Mouse (Mus musculus) CH12.LX (cell line): Measurements from ENCODE around the gene Mxd4. TPM values are rescaled to one million over a fixed set of nuclear protein-coding genes. Genes with fewer than 3 reads are reported as not detected.

Experiments
- DNase-seq: peaks from one replicate; pipeline ENCODE4 v3.0.0-alpha.2; 2013; ENCODE audit errors: extremely low read depth
- H3K27ac ChIP-seq: 2 replicates; pipeline ENCODE4 v1.5.1; 2012; ENCODE audit warnings: low read depth, mild to moderate bottlenecking, control low read depth, moderate library complexity; ENCODE audit not compliant: insufficient read depth
- H3K27me3 ChIP-seq: replicated peaks from 2 replicates; pipeline ENCODE3; 2012; ENCODE audit warnings: inconsistent platforms
- H3K36me3 ChIP-seq, 2 experiments: replicated peaks in 1 of 2; 2 replicates each; pipeline versions ENCODE3 to v1.6.1; 2012; ENCODE audit warnings: inconsistent platforms in 1 of 2, low read length in 1 of 2, mild to moderate bottlenecking in 1 of 2, mixed read lengths in 1 of 2, moderate library complexity in 1 of 2; ENCODE audit not compliant: control insufficient read depth in 1 of 2, insufficient read depth in 1 of 2
- H3K4me1 ChIP-seq, 2 experiments: 2 replicates each; pipeline ENCODE4 v1.6.1; 2012; ENCODE audit warnings: inconsistent platforms in 1 of 2, moderate library complexity in 1 of 2; ENCODE audit not compliant: insufficient read depth in 2 of 2, control insufficient read depth in 1 of 2
- H3K4me2 ChIP-seq: 2 replicates; pipeline ENCODE4 v1.6.1; 2012; ENCODE audit warnings: low read depth, mild to moderate bottlenecking, control low read depth; ENCODE audit not compliant: poor library complexity, insufficient read depth, severe bottlenecking
- H3K4me3 ChIP-seq, 3 experiments: fragments of 150-350 bp in 1 of 3; sonication (generic) in 1 of 3; replicated peaks in 1 of 3; 2 replicates each; pipeline versions ENCODE3 to v1.5.1; 2011 to 2012; ENCODE audit warnings: low read depth in 2 of 3, low read length in 2 of 3, mild to moderate bottlenecking in 2 of 3, moderate library complexity in 2 of 3, control low read depth in 1 of 3, improper control_type of control experiment in 1 of 3, inconsistent platforms in 1 of 3, mixed read lengths in 1 of 3; ENCODE audit not compliant: poor library complexity in 1 of 3
- H3K79me2 ChIP-seq: replicated peaks from 2 replicates; pipeline ENCODE4 v1.6.1; 2012; ENCODE audit warnings: mild to moderate bottlenecking, moderate library complexity; ENCODE audit not compliant: control insufficient read depth, poor library complexity, insufficient read depth, severe bottlenecking; ENCODE audit errors: extremely low read depth
- H3K9ac ChIP-seq: 2 replicates; pipeline ENCODE4 v1.6.1; 2012; ENCODE audit warnings: low read depth, mild to moderate bottlenecking, control low read depth, moderate library complexity; ENCODE audit not compliant: insufficient read depth
- H3K9me3 ChIP-seq: replicated peaks from 2 replicates; pipeline ENCODE3; 2012; ENCODE audit warnings: low read length, inconsistent platforms, mixed read lengths
- BHLHE40 ChIP-seq: IDR thresholded peaks from 2 replicates; pipeline ENCODE4 v1.6.1; 2011; ENCODE audit warnings: mild to moderate bottlenecking, low read depth, low read length, improper control_type of control experiment
- CHD2 ChIP-seq: IDR thresholded peaks from 2 replicates; pipeline ENCODE4 v1.6.1; 2011; ENCODE audit warnings: low read length, improper control_type of control experiment
- CTCF ChIP-seq, 2 experiments: IDR thresholded peaks in 1 of 2; conservative IDR thresholded peaks in 1 of 2; 2 replicates each; pipeline ENCODE4 v1.5.1; 2011 to 2012; ENCODE audit warnings: low read depth in 2 of 2, low read length in 2 of 2, improper control_type of control experiment in 1 of 2, inconsistent platforms in 1 of 2, mild to moderate bottlenecking in 1 of 2, moderate library complexity in 1 of 2
- E2F4 ChIP-seq: IDR thresholded peaks from 2 replicates; pipeline ENCODE4 v1.6.1; 2011; ENCODE audit warnings: low read depth, low read length, improper control_type of control experiment; ENCODE audit not compliant: insufficient replicate concordance
- ELF1 ChIP-seq: IDR thresholded peaks from 2 replicates; pipeline ENCODE4 v1.6.1; 2014; ENCODE audit warnings: low read depth, mild to moderate bottlenecking, inconsistent platforms, low read length, improper control_type of control experiment
- ETS1 ChIP-seq: conservative IDR thresholded peaks from 2 replicates; pipeline ENCODE4 v1.6.1; 2012; ENCODE audit warnings: low read depth, mild to moderate bottlenecking, inconsistent platforms, low read length, improper control_type of control experiment, moderate library complexity
- HCFC1 ChIP-seq: IDR thresholded peaks from 2 replicates; pipeline ENCODE4 v1.6.1; 2012; ENCODE audit warnings: low read depth, mild to moderate bottlenecking, inconsistent platforms, low read length, improper control_type of control experiment
- IRF4 ChIP-seq: IDR thresholded peaks from 2 replicates; pipeline ENCODE4 v1.6.1; 2014; ENCODE audit warnings: low read depth, mild to moderate bottlenecking, inconsistent platforms, low read length, improper control_type of control experiment
- JUN ChIP-seq: IDR thresholded peaks from 2 replicates; pipeline ENCODE4 v1.6.1; 2011; ENCODE audit warnings: low read depth, mild to moderate bottlenecking, low read length, improper control_type of control experiment, moderate library complexity; ENCODE audit not compliant: insufficient read depth
- JUND ChIP-seq: conservative IDR thresholded peaks from 2 replicates; pipeline ENCODE4 v1.6.1; 2011; ENCODE audit warnings: low read depth, low read length, improper control_type of control experiment
- KAT2A ChIP-seq: IDR thresholded peaks from 2 replicates; pipeline ENCODE4 v1.6.1; 2012; ENCODE audit warnings: low read length, improper control_type of control experiment, inconsistent platforms; ENCODE audit not compliant: insufficient replicate concordance
- MAFK ChIP-seq: IDR thresholded peaks from 2 replicates; pipeline ENCODE4 v1.6.1; 2011; ENCODE audit warnings: low read length, improper control_type of control experiment; ENCODE audit not compliant: insufficient replicate concordance
- MAX ChIP-seq: IDR thresholded peaks from 2 replicates; pipeline ENCODE4 v1.6.1; 2011; ENCODE audit warnings: low read length, improper control_type of control experiment
- MAZ ChIP-seq: IDR thresholded peaks from 2 replicates; pipeline ENCODE4 v1.6.1; 2012; ENCODE audit warnings: low read depth, mild to moderate bottlenecking, inconsistent platforms, low read length, improper control_type of control experiment, moderate library complexity
- NELFE ChIP-seq: IDR thresholded peaks from 2 replicates; pipeline ENCODE4 v1.6.1; 2011; ENCODE audit warnings: low read depth, low read length, improper control_type of control experiment
- NRF1 ChIP-seq: IDR thresholded peaks from 2 replicates; pipeline ENCODE4 v1.6.1; 2014; ENCODE audit warnings: low read depth, mild to moderate bottlenecking, inconsistent platforms, low read length, improper control_type of control experiment, moderate library complexity
- PAX5 ChIP-seq: IDR thresholded peaks from 2 replicates; pipeline ENCODE4 v1.6.1; 2012; ENCODE audit warnings: low read length, inconsistent platforms, mixed read lengths
- POLR2A ChIP-seq: IDR thresholded peaks from 2 replicates; pipeline ENCODE4 v1.6.1; 2011; ENCODE audit warnings: low read depth, mild to moderate bottlenecking, improper control_type of control experiment, low read length
- POLR2AphosphoS2 ChIP-seq: IDR thresholded peaks from 2 replicates; pipeline ENCODE4 v1.6.1; 2011; ENCODE audit warnings: low read depth, low read length, improper control_type of control experiment
- RAD21 ChIP-seq: IDR thresholded peaks from 2 replicates; pipeline ENCODE4 v1.6.1; 2011; ENCODE audit warnings: low read depth, mild to moderate bottlenecking, low read length, improper control_type of control experiment, moderate library complexity
- SMC3 ChIP-seq: IDR thresholded peaks from 2 replicates; pipeline ENCODE4 v1.6.1; 2011; ENCODE audit warnings: low read depth, low read length, improper control_type of control experiment
- TBP ChIP-seq: conservative IDR thresholded peaks from 2 replicates; pipeline ENCODE4 v1.6.1; 2011; ENCODE audit warnings: low read depth, low read length, improper control_type of control experiment
- ZC3H11A ChIP-seq: IDR thresholded peaks from 2 replicates; pipeline ENCODE4 v1.6.1; 2012; ENCODE audit warnings: low read depth, mild to moderate bottlenecking, inconsistent platforms, low read length, improper control_type of control experiment
- ZKSCAN1 ChIP-seq: IDR thresholded peaks from 2 replicates; pipeline ENCODE4 v1.6.1; 2012; ENCODE audit warnings: low read depth, inconsistent platforms, low read length, improper control_type of control experiment, borderline replicate concordance
- ZMIZ1 ChIP-seq: IDR thresholded peaks from 2 replicates; pipeline ENCODE4 v1.6.1; 2012; ENCODE audit warnings: low read depth, mild to moderate bottlenecking, inconsistent platforms, low read length, improper control_type of control experiment
- ZNF384 ChIP-seq: IDR thresholded peaks from 2 replicates; pipeline ENCODE4 v1.6.1; 2012; ENCODE audit warnings: low read depth, low read length, improper control_type of control experiment, inconsistent platforms
- dilution Hi-C: fragments of 300-500 bp; cut with MboI; formaldehyde crosslinking; loops from 2 replicates; pipeline ENCODE4 v1.14.3; 2020; ENCODE audit warnings: low sequenced_read_pairs; ENCODE audit not compliant: extremely low pct_unique_long_range_greater_than_20kb, extremely low pct_ligation_motif_present
- in situ Hi-C: fragments of 300-500 bp; cut with MboI; formaldehyde crosslinking; loops from 3 replicates; pipeline ENCODE4 v1.14.3; 2019; ENCODE audit warnings: low sequenced_read_pairs, low pct_ligation_motif_present, low pct_unique_long_range_greater_than_20kb, mixed read lengths
- polyA plus RNA-seq: library from polyadenylated mRNA; unstranded; fragments of >175 nt; gene quantifications from 2 replicates; pipeline ENCODE4 v1.2.1, GENCODE M21; 2012; ENCODE audit warnings: low read depth; ENCODE audit not compliant: insufficient read length
- total RNA-seq, 2 experiments: library from RNA; depleted of rRNA; stranded (reverse); fragments of 300-350 nt in 1 of 2; fragments of >200 nt in 1 of 2; gene quantifications; 2 replicates each; pipeline ENCODE4 v1.2.3; 2012 to 2014

The Mxd4 gene
- total and polyA plus RNA-seq, 3 experiments = 4.8 to 6.2 (median 6.0) TPM

DNA sequence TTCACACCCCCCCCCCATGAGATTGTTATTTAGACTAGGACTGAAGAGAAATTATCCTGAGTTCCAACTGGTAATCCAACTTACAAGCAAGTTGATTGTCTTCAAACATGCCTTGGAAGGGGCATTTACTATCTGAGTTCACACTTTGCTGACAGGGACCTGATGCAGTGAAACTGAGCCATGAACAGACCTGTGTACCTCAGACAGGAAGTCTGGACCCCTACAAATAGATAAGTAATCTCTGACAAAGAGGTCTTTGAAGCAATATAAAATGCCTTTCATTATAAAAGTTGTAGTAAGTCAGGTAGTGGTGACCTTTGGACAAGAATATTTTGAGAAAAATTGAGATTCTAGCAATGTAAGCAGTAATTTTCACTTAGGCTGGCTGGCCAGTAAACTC is 39.0 kb downstream of the Mxd4 start:
- Histone ChIP-seq H3K27ac (no peak overlapping the region), H3K4me1 (no peaks in the 10 kb centered on the region), H3K36me3 (peaks cover 2 to 5% of the 10 kb centered on the region in 2 experiments), H3K27me3 (no peaks in the 10 kb centered on the region), H3K9me3 (no peaks in the 10 kb centered on the region), H3K4me3 (no peak overlapping the region)
- dilution Hi-C loops = no loop called here
- DNase-seq = no peak
- no peak for TF ChIP-seq MAFK
- no peak for TF ChIP-seq HCFC1
- no peak for TF ChIP-seq ZMIZ1
- TF ChIP-seq ZC3H11A = no peak
- TF ChIP-seq IRF4 = no peak
- TF ChIP-seq MAX = no peak
- TF ChIP-seq POLR2AphosphoS2 = no peak
- TF ChIP-seq POLR2A = no peak
- TF ChIP-seq CHD2 = no peak
- TF ChIP-seq, all 38 proteins: peak for 0
- in situ Hi-C loops = no loop called here
- no peak overlapping the region for H3K4me2 ChIP-seq
- no peaks in the 10 kb centered on the region for H3K79me2 ChIP-seq
- no peak overlapping the region for H3K9ac ChIP-seq

DNA sequence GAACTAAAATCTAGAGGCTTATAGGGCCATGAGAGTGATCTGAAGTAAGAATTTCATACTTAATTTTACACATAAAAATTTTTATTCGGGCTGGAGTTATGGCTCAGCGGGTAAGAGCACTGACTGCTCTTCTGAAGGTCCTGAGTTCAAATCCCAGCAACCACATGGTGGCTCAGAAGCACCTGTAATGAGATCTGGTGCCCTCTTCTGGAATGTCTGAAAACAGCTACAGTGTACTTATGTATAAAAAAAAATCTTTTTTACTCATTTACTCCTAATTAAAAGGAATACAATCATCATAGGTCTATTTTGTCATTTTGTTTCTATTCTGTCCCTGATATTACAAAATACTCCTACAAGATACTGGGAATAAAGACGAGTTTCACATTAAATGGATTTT is 40.0 kb downstream of the Mxd4 start:
- Histone ChIP-seq H3K27ac (no peak overlapping the region), H3K9me3 (no peaks in the 10 kb centered on the region), H3K4me2 (no peak overlapping the region), H3K36me3 (no peaks in the 10 kb centered on the region), H3K27me3 (no peaks in the 10 kb centered on the region), H3K9ac (no peak overlapping the region), H3K4me1 (no peaks in the 10 kb centered on the region), H3K79me2 (no peaks in the 10 kb centered on the region), H3K4me3 (no peak overlapping the region)
- dilution Hi-C loops (no loop called here), in situ Hi-C loops (no loop called here)
- peak in 1 of 2 experiments; percentile 27; a peak in 2 of 4 replicates for TF ChIP-seq CTCF (conservative IDR thresholded peaks at IDR 0.05 in 1 of 2, IDR thresholded peaks at IDR 0.05 in 1 of 2; ENCODE audit: low read depth in 2 of 2, low read length in 2 of 2)
- TF ChIP-seq ZNF384 = no peak
- TF ChIP-seq JUN = no peak
- DNase-seq = no peak

DNA sequence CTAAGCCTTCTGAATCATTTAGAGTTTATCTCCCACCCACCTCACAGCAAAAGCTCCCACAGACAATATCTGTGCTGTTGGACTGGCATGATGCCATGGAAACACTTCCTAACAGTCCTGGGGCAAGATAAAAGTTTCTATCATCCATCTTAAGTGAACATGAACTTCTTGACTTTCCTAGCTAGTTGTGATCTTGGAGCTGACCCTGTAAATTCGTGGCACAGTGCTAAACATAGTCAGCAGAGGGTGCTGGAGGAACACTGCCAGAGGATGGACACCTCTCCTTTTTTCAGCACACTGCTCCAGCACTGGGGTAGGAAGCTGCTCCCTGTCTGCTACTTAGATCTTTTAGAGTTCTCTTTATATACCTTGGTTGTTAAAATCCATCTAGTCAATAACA is 47.8 kb downstream of the Mxd4 start:
- in situ Hi-C loops (no loop called here), dilution Hi-C loops (no loop called here)
- Histone ChIP-seq H3K9me3 (no peaks in the 10 kb centered on the region), H3K36me3 (no peaks in the 10 kb centered on the region), H3K27ac (no peak overlapping the region), H3K27me3 (no peaks in the 10 kb centered on the region), H3K9ac (no peak overlapping the region), H3K79me2 (no peaks in the 10 kb centered on the region), H3K4me2 (no peak overlapping the region), H3K4me1 (peaks cover 0 to 9% of the 10 kb centered on the region in 2 experiments; a peak in 2 of 4 replicates), H3K4me3 (no peak overlapping the region)
- peak; percentile 47 for DNase-seq
- TF ChIP-seq CTCF (conservative IDR thresholded peaks at IDR 0.05 in 1 of 2, IDR thresholded peaks at IDR 0.05 in 1 of 2; ENCODE audit: low read depth in 2 of 2, low read length in 2 of 2) = peak; percentile 38 to 90; a peak in 3 of 4 replicates
- TF ChIP-seq BHLHE40 = no peak
- no peak for TF ChIP-seq ELF1
- TF ChIP-seq POLR2A = no peak
- no peak for TF ChIP-seq PAX5
- TF ChIP-seq NRF1 = no peak
- TF ChIP-seq KAT2A = no peak
- no peak for TF ChIP-seq ETS1
- TF ChIP-seq JUN = no peak
- TF ChIP-seq JUND = no peak
- peak; percentile 25; the same call in 1 of the 2 replicates for TF ChIP-seq NELFE
- TF ChIP-seq MAZ = no peak
- TF ChIP-seq RAD21 = peak; percentile 91
- TF ChIP-seq SMC3 = peak; percentile 77
- TF ChIP-seq MAFK = no peak
- no peak for TF ChIP-seq MAX
- no peak for TF ChIP-seq E2F4
- no peak for TF ChIP-seq POLR2AphosphoS2
- no peak for TF ChIP-seq CHD2
- no peak for TF ChIP-seq IRF4
- TF ChIP-seq ZKSCAN1 = no peak
- TF ChIP-seq ZMIZ1 = no peak
- no peak for TF ChIP-seq TBP
